Mouse (Mus musculus) ovary, adult 18-20 months (tissue): ENCODE data around the gene Cfap161.
A peak's percentile ranks its signal among the peaks of the same experiment; 100 is the strongest.

Source experiments
- DNase-seq: peaks from one replicate; pipeline ENCODE4 v3.0.0; 2022; ENCODE audit warnings: low spot score, mixed read lengths

Cfap161 gene

GRCm38 (mm10) chr7:83802007-83802406, 7.3 kb upstream of the Cfap161 start:
- no peak for DNase-seq

- no peak for DNase-seq
Observed at GRCm38 (mm10) chr7:83801483-83801875, 6.8 kb upstream of the Cfap161 start.

GRCm38 (mm10) chr7:83800561-83801482, 6.1 kb upstream of the Cfap161 start:
- peak; percentile 57 for DNase-seq

- DNase-seq, result no peak
Observed at GRCm38 (mm10) chr7:83800071-83800470, 5.4 kb upstream of the Cfap161 start.

GRCm38 (mm10) chr7:83798004-83798403, 3.3 kb upstream of the Cfap161 start:
- no peak for DNase-seq

GRCm38 (mm10) chr7:83796177-83796576, 1.5 kb upstream of the Cfap161 start:
- no peak for DNase-seq

- DNase-seq, result no peak
Observed at GRCm38 (mm10) chr7:83794006-83794683, 535 bp downstream of the Cfap161 start.

GRCm38 (mm10) chr7:83780881-83781280, 13.8 kb downstream of the Cfap161 start:
- no peak for DNase-seq

- DNase-seq, result no peak
Observed at GRCm38 (mm10) chr7:83780026-83780425, 14.7 kb downstream of the Cfap161 start.

GRCm38 (mm10) chr7:83779028-83779427, 15.7 kb downstream of the Cfap161 start:
- no peak for DNase-seq

GRCm38 (mm10) chr7:83778516-83778915, 16.2 kb downstream of the Cfap161 start:
- no peak for DNase-seq

GRCm38 (mm10) chr7:83774721-83775120, 20.0 kb downstream of the Cfap161 start:
- DNase-seq, result no peak

- DNase-seq, result no peak
Observed at GRCm38 (mm10) chr7:83763674-83764073, 31.0 kb downstream of the Cfap161 start.

GRCm38 (mm10) chr7:83762336-83762735, 32.3 kb downstream of the Cfap161 start:
- DNase-seq, result no peak

GRCm38 (mm10) chr7:83751055-83751454, 43.6 kb downstream of the Cfap161 start:
- DNase-seq, result no peak

GRCm38 (mm10) chr7:83748405-83748804, 46.3 kb downstream of the Cfap161 start:
- DNase-seq, result no peak

- DNase-seq, result no peak
Observed at GRCm38 (mm10) chr7:83746107-83746687, 48.5 kb downstream of the Cfap161 start.

GRCm38 (mm10) chr7:83745413-83746106, 49.1 kb downstream of the Cfap161 start, which contains the start of gene Il16:
Gene Il16, minus strand, starts transcription at chr7:83745726.
- no peak for DNase-seq

- DNase-seq, result no peak
Observed at GRCm38 (mm10) chr7:83745065-83745412, 49.6 kb downstream of the Cfap161 start.

GRCm38 (mm10) chr7:83744250-83744649, 50.4 kb downstream of the Cfap161 start:
- no peak for DNase-seq

- DNase-seq, result no peak
Observed at GRCm38 (mm10) chr7:83742690-83743089, 52.0 kb downstream of the Cfap161 start.

GRCm38 (mm10) chr7:83742026-83742425, 52.7 kb downstream of the Cfap161 start:
- no peak for DNase-seq
